Mouse (Mus musculus) liver, adult 2 months (tissue): ENCODE measurements around the gene Adgra3.

Experiments
- CTCF ChIP-seq: fragments of 200-500 bp; IDR thresholded peaks from 2 replicates; pipeline ENCODE4 v1.5.1; 2011; ENCODE audit warnings: low read depth, low read length, control low read depth
- POLR2A ChIP-seq: fragments of 200-500 bp; IDR thresholded peaks from 2 replicates; pipeline ENCODE4 v1.6.1; 2011; ENCODE audit warnings: low read length, control low read depth; ENCODE audit not compliant: insufficient read depth; ENCODE audit errors: extremely low read depth

- TF ChIP-seq POLR2A (no peak), CTCF (no peak)
Measured at GRCm38 (mm10) chr5:50048271-50048851, 10.4 kb downstream of the Adgra3 start.
